Comparison of ENCODE assay signal across 28 mouse cellular contexts in the genomic region with DNA sequence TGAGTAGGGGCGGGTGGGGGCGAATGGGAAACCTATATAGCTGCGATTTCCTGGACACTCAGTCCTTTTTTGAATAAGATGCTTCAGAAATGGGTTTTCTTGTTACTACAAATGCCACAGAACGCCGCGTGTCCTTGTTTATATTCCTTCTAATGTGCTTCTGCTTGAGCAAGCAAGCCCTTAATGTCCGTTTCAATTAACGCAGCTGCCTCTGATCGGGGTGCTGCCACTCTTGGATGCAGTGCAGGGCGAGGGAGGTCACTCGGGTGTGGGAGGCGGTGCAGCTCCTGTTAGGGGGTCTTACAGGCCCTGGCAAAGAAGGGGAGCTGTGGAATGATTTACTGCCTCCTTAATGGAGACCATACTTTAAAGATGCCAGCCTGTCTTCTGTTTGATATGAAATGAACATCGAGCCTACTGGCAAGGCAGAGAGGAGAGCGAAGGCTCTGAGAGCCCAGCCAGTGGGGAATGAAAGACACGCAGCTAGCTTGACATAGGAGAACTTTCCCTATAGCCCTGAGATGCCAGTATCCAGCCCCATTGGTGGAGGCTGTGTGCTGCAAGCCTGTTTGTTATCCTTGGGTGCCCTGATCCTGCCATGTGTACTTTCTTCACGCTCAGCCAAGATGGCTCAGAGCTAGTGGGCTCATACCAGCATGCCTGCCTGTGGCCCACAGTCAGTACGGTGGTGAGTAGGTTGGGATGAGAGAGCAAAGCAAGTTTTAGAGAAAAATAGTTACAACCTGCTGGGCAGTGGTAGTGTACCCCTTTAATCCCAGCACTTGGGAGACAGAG. TPM values are rescaled to one million over a fixed set of nuclear protein-coding genes. Genes with fewer than 3 reads are reported as not detected.
DNase-seq lines count a peak whose midpoint lies in the region; ATAC-seq lines count a peak whose summit lies in the region.
"Had no signal": no experiment of that assay in that cellular context is flagged by ENCODE, and none has a peak within 500 bp of the region (broad histone marks: within the 10 kb centered on the region; RNA-seq: fewer than 3 reads in every experiment).

No protein-coding gene starts in this region.

- no peaks in the 10 kb centered on the region for H3K9me3 ChIP-seq in heart, embryonic 10.5 days
- no peaks in the 10 kb centered on the region for H3K9me3 ChIP-seq in kidney, embryonic 15.5 days (replicated peaks)
- no peaks in the 10 kb centered on the region for H3K9me3 ChIP-seq in neural tube, embryonic 11.5 days (ENCODE audit: control insufficient read depth, low read length)
- H3K9me3 ChIP-seq: embryonic facial prominence, embryonic 15.5 days; forebrain, embryonic 13.5 days; midbrain, embryonic 15.5 days had no signal

- H3K4me3 ChIP-seq in heart, embryonic 10.5 days, result no peak overlapping the region
- H3K4me3 ChIP-seq in kidney, embryonic 15.5 days (replicated peaks), result no peak overlapping the region
- H3K4me3 ChIP-seq in neural tube, embryonic 11.5 days (ENCODE audit: low read depth, low read length), result no peak overlapping the region; the same call in 1 of the 2 replicates
- H3K4me3 ChIP-seq: embryonic facial prominence, embryonic 15.5 days; forebrain, embryonic 13.5 days; midbrain, embryonic 15.5 days; myocyte had no signal

- ATAC-seq in kidney, embryonic 15.5 days (replicated peaks; ENCODE audit: low FRiP score), result no peak
- ATAC-seq in neural tube, embryonic 11.5 days (ENCODE audit: insufficient read depth, low FRiP score, low TSS enrichment), result no peak
- ATAC-seq: forebrain, embryonic 13.5 days; midbrain, embryonic 15.5 days had no signal

- 78% methylated on average over 17 of the region's 17 CpGs for WGBS in heart, embryonic 10.5 days
- 47% methylated on average over 17 of the region's 17 CpGs for WGBS in kidney, embryonic 15.5 days
- WGBS in neural tube, embryonic 11.5 days, result 63% methylated on average over 17 of the region's 17 CpGs

- peaks cover 16% of the 10 kb centered on the region for H3K4me1 ChIP-seq in heart, embryonic 10.5 days
- peaks cover 21% of the 10 kb centered on the region for H3K4me1 ChIP-seq in kidney, embryonic 15.5 days
- peaks cover 7% of the 10 kb centered on the region; the same call in 1 of the 2 replicates for H3K4me1 ChIP-seq in neural tube, embryonic 11.5 days (ENCODE audit: control insufficient read depth, insufficient read depth, low read length)

- DNase-seq in heart, adult 11 months, result peak; percentile 74
- DNase-seq in heart, embryonic 10.5 days (ENCODE audit: low spot score), result no peak
- no peak for DNase-seq in kidney, postnatal 36 days
- peak; percentile 12 for DNase-seq in neural tube, embryonic 11.5 days (ENCODE audit: low spot score)
- DNase-seq in neural tube, embryonic 10.5 days (ENCODE audit: extremely low spot score, low spot score), result no peak
- DNase-seq in retina, embryonic 14.5 days (ENCODE audit: low spot score), result peak; percentile 75
- DNase-seq in cerebellum, postnatal 36 days, result no peak
- DNase-seq: adrenal gland, adult 8-10 months; cerebellum, adult 11 months; cerebellum, adult 9-10 months; gastrocnemius, postnatal 14 days; heart, postnatal 36 days; layer of hippocampus, postnatal 36 days; left cerebral cortex, postnatal 4 days; lung, adult 2 months; lung, postnatal 10 days had no signal

- no peaks in the 10 kb centered on the region for H3K27me3 ChIP-seq in heart, embryonic 10.5 days (ENCODE audit: insufficient read depth, poor library complexity, severe bottlenecking)
- H3K27me3 ChIP-seq in kidney, embryonic 15.5 days, result peaks cover 17% of the 10 kb centered on the region
- H3K27me3 ChIP-seq in neural tube, embryonic 11.5 days (ENCODE audit: control insufficient read depth, insufficient read depth, low read length), result no peaks in the 10 kb centered on the region
- H3K27me3 ChIP-seq: embryonic facial prominence, embryonic 15.5 days; forebrain, embryonic 13.5 days; midbrain, embryonic 15.5 days had no signal

- peak overlapping the region; percentile 19; the same call in 1 of the 2 replicates for H3K4me2 ChIP-seq in kidney, embryonic 15.5 days
- no peak overlapping the region for H3K4me2 ChIP-seq in neural tube, embryonic 11.5 days (ENCODE audit: low read depth)
- H3K4me2 ChIP-seq: embryonic facial prominence, embryonic 15.5 days; forebrain, embryonic 13.5 days; heart, embryonic 11.5 days; midbrain, embryonic 15.5 days had no signal

- H3K27ac ChIP-seq in heart, embryonic 10.5 days, result no peak overlapping the region
- no peak overlapping the region for H3K27ac ChIP-seq in kidney, embryonic 15.5 days
- no peak overlapping the region for H3K27ac ChIP-seq in neural tube, embryonic 11.5 days (ENCODE audit: low read depth, low read length)
- H3K27ac ChIP-seq: embryonic facial prominence, embryonic 15.5 days; forebrain, embryonic 13.5 days; liver, embryonic 14.5 days; macrophage; midbrain, embryonic 15.5 days had no signal

- no peak overlapping the region for H3K9ac ChIP-seq in kidney, embryonic 15.5 days
- no peak overlapping the region for H3K9ac ChIP-seq in neural tube, embryonic 11.5 days (ENCODE audit: low read length)
- H3K9ac ChIP-seq: embryonic facial prominence, embryonic 15.5 days; forebrain, embryonic 13.5 days; liver, embryonic 14.5 days; midbrain, embryonic 15.5 days had no signal

- no peaks in the 10 kb centered on the region for H3K36me3 ChIP-seq in heart, embryonic 10.5 days
- no peaks in the 10 kb centered on the region for H3K36me3 ChIP-seq in kidney, embryonic 15.5 days
- H3K36me3 ChIP-seq in neural tube, embryonic 11.5 days (ENCODE audit: control insufficient read depth, insufficient read depth, low read length), result no peaks in the 10 kb centered on the region
- H3K36me3 ChIP-seq: embryonic facial prominence, embryonic 15.5 days; midbrain, embryonic 15.5 days had no signal

RNA-seq across cellular contexts. Expression of a gene that starts 7.8 kb away (rescaled TPM):
- 36.3 and 48.9 TPM in 2 replicates for polyA plus RNA-seq in heart, embryonic 10.5 days (2016; fragmentation: Nextera tagmentation; extraction: Ambion mirVana)
- 47.3 and 54.3 TPM in 2 replicates for polyA plus RNA-seq in kidney, embryonic 15.5 days (2015; fragmentation: Nextera tagmentation; extraction: Ambion mirVana)
- polyA plus RNA-seq in neural tube, embryonic 11.5 days (2014; fragmentation: Nextera tagmentation; extraction: Ambion mirVana), result 59.4 and 74.7 TPM in 2 replicates

RNA-seq across cellular contexts. Expression of a gene that starts 8.1 kb away (rescaled TPM):
- 0.78 and 2.5 TPM in 2 replicates for polyA plus RNA-seq in heart, embryonic 10.5 days (2016; fragmentation: Nextera tagmentation; extraction: Ambion mirVana)
- polyA plus RNA-seq in kidney, embryonic 15.5 days (2015; fragmentation: Nextera tagmentation; extraction: Ambion mirVana), result 0.66 and 0.91 TPM in 2 replicates
- polyA plus RNA-seq in neural tube, embryonic 11.5 days (2014; fragmentation: Nextera tagmentation; extraction: Ambion mirVana), result 1.2 and 1.3 TPM in 2 replicates
- polyA plus RNA-seq: kidney, embryonic 14.5 days; lung, adult 2 months; macrophage; myocyte had no signal

RNA-seq across cellular contexts. Expression of a gene that starts 13.2 kb away (rescaled TPM):
- polyA plus RNA-seq in heart, embryonic 10.5 days (2016; fragmentation: Nextera tagmentation; extraction: Ambion mirVana), result not detected in 2 replicates
- not detected in 2 replicates for polyA plus RNA-seq in kidney, embryonic 15.5 days (2015; fragmentation: Nextera tagmentation; extraction: Ambion mirVana)
- polyA plus RNA-seq in neural tube, embryonic 11.5 days (2014; fragmentation: Nextera tagmentation; extraction: Ambion mirVana), result not detected in 2 replicates
- polyA plus RNA-seq: embryonic facial prominence, embryonic 15.5 days; forebrain, embryonic 13.5 days; heart, embryonic 11.5 days; heart, embryonic 16.5 days; kidney, embryonic 14.5 days; large intestine, adult 2 months; limb, embryonic 14.5 days; liver, embryonic 14.5 days; lung, adult 2 months; macrophage; midbrain, embryonic 15.5 days; myocyte had no signal

Comparison
In these comparisons a context has a peak if more than half of its experiments do, and no peak if none do; other contexts are left out.
1. DNase-seq: peak in heart, adult 11 months (single experiment), neural tube, embryonic 11.5 days (single experiment) and retina, embryonic 14.5 days (single experiment); none in heart, embryonic 10.5 days (single experiment), kidney, postnatal 36 days (0 of 2), neural tube, embryonic 10.5 days (single experiment) and cerebellum, postnatal 36 days (0 of 2).